ENCODE assay signal across 8 mouse cellular contexts in genomic region chr4:155839483-155839910, GRCm38 (mm10). TPM values are rescaled to one million over a fixed set of nuclear protein-coding genes. Genes with fewer than 3 reads are reported as not detected.
DNase-seq lines count a peak whose midpoint lies in the region; ATAC-seq and TF ChIP-seq lines count a peak whose summit lies in the region.

Mxra8 (plus strand) TSS chr4:155839680.

- H3K27ac ChIP-seq in embryonic fibroblast, embryonic 13.5 days (ENCODE audit: insufficient read depth, low read length) = peak within 1 kb of the TSS; percentile 100
- H3K27ac ChIP-seq in heart, embryonic 16.5 days (ENCODE audit: low read length) = peak within 1 kb of the TSS; percentile 87
- no peak within 1 kb of the TSS for H3K27ac ChIP-seq in macrophage
- H3K27ac ChIP-seq in testis, adult 2 months (ENCODE audit: control insufficient read depth, insufficient read depth, low read depth, low read length) = peak within 1 kb of the TSS; percentile 64

- H3K27me3 ChIP-seq in heart, embryonic 16.5 days (ENCODE audit: control insufficient read depth, insufficient read depth, low read length) = peaks cover 3% of the 10 kb centered on the region; the same call in 1 of the 2 replicates
- no peaks in the 10 kb centered on the region for H3K27me3 ChIP-seq in testis, adult 2 months (ENCODE audit: control insufficient read depth, insufficient read depth, low read length)

- no peak for TF ChIP-seq CTCF in embryonic fibroblast, embryonic 13.5 days (IDR thresholded peaks at IDR 0.05; ENCODE audit: borderline replicate concordance, insufficient read depth, low read length)
- TF ChIP-seq CTCF in testis, adult 2 months (IDR thresholded peaks at IDR 0.05; ENCODE audit: control insufficient read depth, insufficient read depth, insufficient replicate concordance, low read depth, low read length) = no peak

- no peaks in the 10 kb centered on the region for H3K79me2 ChIP-seq in macrophage (ENCODE audit: inconsistent target)

- peak; percentile 85 for ATAC-seq in heart, embryonic 16.5 days (replicated peaks; ENCODE audit: extremely low read depth, insufficient read depth, low FRiP score)

- peak within 1 kb of the TSS; percentile 81 for H3K4me3 ChIP-seq in embryonic fibroblast, embryonic 13.5 days (ENCODE audit: insufficient read depth, low read length)
- peak within 1 kb of the TSS; percentile 52 for H3K4me3 ChIP-seq in heart, embryonic 16.5 days (ENCODE audit: low read length)
- peak within 1 kb of the TSS; percentile 12; the same call in 1 of the 2 replicates for H3K4me3 ChIP-seq in macrophage (ENCODE audit: inconsistent target)
- H3K4me3 ChIP-seq in testis, adult 2 months (ENCODE audit: control insufficient read depth, low read depth, low read length) = peak within 1 kb of the TSS; percentile 58

- TF ChIP-seq POLR2A in embryonic fibroblast, embryonic 13.5 days (IDR thresholded peaks at IDR 0.05; ENCODE audit: low read depth, low read length) = peak; percentile 94
- no peak for TF ChIP-seq POLR2A in testis, adult 2 months (IDR thresholded peaks at IDR 0.05; ENCODE audit: control insufficient read depth, low read depth, low read length)

- peak within 1 kb of the TSS; percentile 72 for H3K4me2 ChIP-seq in heart, embryonic 16.5 days (ENCODE audit: low read depth, low read length)

- DNase-seq in 3134 (ENCODE audit: extremely low read depth, insufficient read length, low spot score) = peak; percentile 93
- peak; percentile 96 for DNase-seq in NIH3T3 (ENCODE audit: low read depth)
- DNase-seq in kidney, postnatal 14 days = peak; percentile 94
- DNase-seq in natural killer cell, adult 2 months (ENCODE audit: low spot score in 2 of 2) = no peak

- peaks cover 4% of the 10 kb centered on the region; the same call in 1 of the 2 replicates for H3K4me1 ChIP-seq in embryonic fibroblast, embryonic 13.5 days (ENCODE audit: control insufficient read depth, insufficient read depth, low read length)
- peaks cover 31% of the 10 kb centered on the region for H3K4me1 ChIP-seq in heart, embryonic 16.5 days (ENCODE audit: control insufficient read depth, insufficient read depth, low read length)
- peaks cover 22% of the 10 kb centered on the region for H3K4me1 ChIP-seq in testis, adult 2 months (ENCODE audit: control insufficient read depth, insufficient read depth, low read length)

- no peaks in the 10 kb centered on the region for H3K36me3 ChIP-seq in heart, embryonic 16.5 days (ENCODE audit: control insufficient read depth, insufficient read depth)
- H3K36me3 ChIP-seq in macrophage (ENCODE audit: inconsistent target) = no peaks in the 10 kb centered on the region
- no peaks in the 10 kb centered on the region; the same call in 1 of the 2 replicates for H3K36me3 ChIP-seq in testis, adult 2 months (ENCODE audit: control insufficient read depth, insufficient read depth, low read length)

- H3K9ac ChIP-seq in heart, embryonic 16.5 days (ENCODE audit: low read length) = peak within 1 kb of the TSS; percentile 68

- 12% methylated on average over 16 of the region's 16 CpGs for WGBS in heart, embryonic 16.5 days
- 84% methylated on average over 16 of the region's 16 CpGs for WGBS in macrophage (ENCODE audit: missing documents)

- 0 out of 2 replicates have a peak, but pooled peaks cover 2% of the 10 kb centered on the region for H3K9me3 ChIP-seq in heart, embryonic 16.5 days (replicated peaks; ENCODE audit: control insufficient read depth, low read length)

RNA-seq across cellular contexts. Expression of gene Mxra8, which starts in this region (rescaled TPM):
- 441 and 484 TPM in 2 replicates for polyA plus RNA-seq in embryonic fibroblast, embryonic 13.5 days (2011; ENCODE audit: insufficient read length, low read depth, missing spikeins)
- 77.8 and 86.8 TPM in 2 replicates for polyA plus RNA-seq in heart, embryonic 16.5 days (2015; fragmentation: Nextera tagmentation; extraction: Ambion mirVana)
- 10 to 100 TPM in 3 of 26 experiments, 1 to 10 TPM in 12, under 1 TPM in 1, not detected in 10; 0.86 to 24.8 (median 2.9) TPM for total RNA-seq in macrophage (2018; cell fraction: chromatin; rRNA removed)
- total RNA-seq in macrophage (2018; cell fraction: cytosol; rRNA removed) = under 1 TPM in 20 of 26 experiments, not detected in 6; 0.04 to 0.84 (median 0.25) TPM
- 1 to 10 TPM in 11 of 26 experiments, under 1 TPM in 4, not detected in 11; 0.23 to 4.1 (median 1.5) TPM for total RNA-seq in macrophage (2018; cell fraction: nucleus; rRNA removed)
- polyA plus RNA-seq in macrophage (2018) = 0.19 to 1.1 TPM (median 0.32 TPM) in 3 replicates
- 114 and 149 TPM in 2 replicates for polyA plus RNA-seq in testis, adult 2 months (2012; rRNA removed)

Comparison
In these comparisons a context has a peak if more than half of its experiments do, and no peak if none do; other contexts are left out.
1. RNA of gene Mxra8 (polyA plus RNA-seq): 441 to 484 TPM in embryonic fibroblast, embryonic 13.5 days, 114 to 149 TPM in testis, adult 2 months and 77.8 to 86.8 TPM in heart, embryonic 16.5 days; 0.19 to 1.1 TPM in macrophage; every median in the first group is over 10 times any median in the second.
2. DNase-seq: peak in 3134 (single experiment), NIH3T3 (single experiment) and kidney, postnatal 14 days (single experiment); none in natural killer cell, adult 2 months (0 of 2).
3. H3K4me3 ChIP-seq: peak in every context shown above with its lines; median percentile 81 in embryonic fibroblast, embryonic 13.5 days; 58 in testis, adult 2 months; 52 in heart, embryonic 16.5 days; 12 in macrophage.